Mouse (Mus musculus) kidney, adult 2 months (tissue): ENCODE results near the gene Cct5. TPM values are rescaled to one million over a fixed set of nuclear protein-coding genes. Genes with fewer than 3 reads are reported as not detected.
A peak's percentile ranks its signal among the peaks of the same experiment; 100 is the strongest.

Source experiments
- DNase-seq: peaks from one replicate; pipeline ENCODE4 v3.0.0; 2021
- H3K27ac ChIP-seq: fragments of 200-500 bp; 2 replicates; pipeline ENCODE4 v1.5.1; 2012; ENCODE audit warnings: low read depth, low read length, control low read depth, inconsistent platforms; ENCODE audit not compliant: insufficient read depth
- H3K27me3 ChIP-seq: fragments of 200-500 bp; replicated peaks from 2 replicates; pipeline ENCODE4 v1.6.1; 2012; ENCODE audit warnings: mild to moderate bottlenecking, moderate library complexity, low read length, inconsistent platforms; ENCODE audit not compliant: control insufficient read depth, insufficient read depth
- H3K36me3 ChIP-seq: fragments of 200-500 bp; 2 replicates; pipeline ENCODE4 v1.6.1; 2012; ENCODE audit warnings: mild to moderate bottlenecking, moderate library complexity, low read length, inconsistent platforms; ENCODE audit not compliant: control insufficient read depth, insufficient read depth
- H3K4me1 ChIP-seq: fragments of 200-500 bp; 2 replicates; pipeline ENCODE4 v1.6.1; 2011; ENCODE audit warnings: low read length; ENCODE audit not compliant: control insufficient read depth, insufficient read depth
- H3K4me3 ChIP-seq: fragments of 200-500 bp; 2 replicates; pipeline ENCODE4 v1.5.1; 2011; ENCODE audit warnings: mild to moderate bottlenecking, low read depth, low read length, control low read depth; ENCODE audit not compliant: insufficient read depth
- CTCF ChIP-seq: fragments of 200-500 bp; conservative IDR thresholded peaks from 2 replicates; pipeline ENCODE4 v1.5.1; 2011; ENCODE audit warnings: low read depth, mild to moderate bottlenecking, control low read depth, low read length, moderate library complexity, mixed read lengths; ENCODE audit not compliant: insufficient read depth, insufficient read length
- POLR2A ChIP-seq: fragments of 200-500 bp; IDR thresholded peaks from one replicate; pipeline ENCODE4 v1.6.1; 2011; ENCODE audit warnings: low read depth, low read length, control low read depth
- WGBS: fragments of 180-500 bp; shearing (Covaris S2); methylation state at CpG from one replicate; pipeline ENCODE4 v1.1.7; 2018; 5-methylcytosine and 5-hydroxymethylcytosine counted together
- polyA plus RNA-seq: library from polyadenylated mRNA; depleted of rRNA; stranded (reverse); fragments of >200 nt; gene quantifications from 2 replicates; pipeline ENCODE4 v1.2.3, GENCODE M21; 2012

Cct5 gene
- polyA plus RNA-seq, 1 experiment = 102 TPM

DNA sequence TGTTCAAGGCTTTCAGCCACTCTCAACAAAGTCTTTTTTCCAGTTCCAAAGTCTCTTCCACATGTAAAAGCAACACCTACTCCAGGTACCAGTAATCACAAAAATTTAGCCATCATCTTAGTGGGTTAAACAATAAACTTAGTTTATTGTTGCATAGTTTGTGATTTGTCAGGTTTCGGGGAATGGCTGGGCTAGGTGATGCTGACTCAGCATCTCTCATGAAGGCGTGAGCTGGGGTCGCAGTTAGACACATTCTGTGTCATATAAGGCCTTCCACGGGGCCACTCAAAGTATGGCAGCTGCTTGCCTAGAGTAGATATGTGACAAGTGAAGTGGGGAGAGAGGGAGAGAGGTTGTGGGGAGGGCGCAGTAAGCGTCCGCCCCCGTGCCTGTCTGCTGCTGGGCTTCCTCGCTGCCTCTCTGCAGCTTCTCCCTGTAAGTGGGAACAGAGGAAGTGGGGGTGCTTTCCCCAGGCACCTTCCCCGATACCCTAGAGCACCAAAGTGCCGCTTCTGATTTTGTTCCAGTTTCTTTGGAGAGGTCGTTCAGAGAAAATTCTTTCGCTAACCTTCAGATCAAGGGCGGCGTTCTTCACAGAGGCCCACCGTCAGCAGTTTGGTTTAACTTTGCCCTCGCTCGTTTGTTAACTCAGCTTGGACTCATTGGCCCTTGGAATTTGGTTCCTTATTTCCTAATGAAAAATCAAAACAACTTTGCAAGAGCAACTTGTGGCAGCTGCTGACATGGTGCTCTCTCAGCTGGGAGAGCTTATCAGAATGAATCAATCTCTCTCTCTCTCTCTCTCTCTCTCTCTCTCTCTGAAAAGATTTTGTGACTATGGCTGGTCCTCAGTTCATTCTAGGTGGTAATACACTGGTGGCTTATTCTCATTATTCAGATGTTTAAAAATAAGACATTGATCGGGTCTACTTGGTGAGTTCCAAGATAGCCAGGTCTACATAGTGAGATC is 37.7 kb downstream of the Cct5 start:
- H3K27me3 ChIP-seq = no peaks in the 10 kb centered on the region
- 34% methylated on average over 19 of the region's 19 CpGs for WGBS
- no peak overlapping the region for H3K4me3 ChIP-seq
- TF ChIP-seq POLR2A = no peak
- TF ChIP-seq CTCF = no peak
- H3K4me1 ChIP-seq = peaks cover 13% of the 10 kb centered on the region; the same call in 1 of the 2 replicates
- H3K27ac ChIP-seq = peak overlapping the region; percentile 99
- peak; percentile 94 for DNase-seq
- no peaks in the 10 kb centered on the region for H3K36me3 ChIP-seq

DNA sequence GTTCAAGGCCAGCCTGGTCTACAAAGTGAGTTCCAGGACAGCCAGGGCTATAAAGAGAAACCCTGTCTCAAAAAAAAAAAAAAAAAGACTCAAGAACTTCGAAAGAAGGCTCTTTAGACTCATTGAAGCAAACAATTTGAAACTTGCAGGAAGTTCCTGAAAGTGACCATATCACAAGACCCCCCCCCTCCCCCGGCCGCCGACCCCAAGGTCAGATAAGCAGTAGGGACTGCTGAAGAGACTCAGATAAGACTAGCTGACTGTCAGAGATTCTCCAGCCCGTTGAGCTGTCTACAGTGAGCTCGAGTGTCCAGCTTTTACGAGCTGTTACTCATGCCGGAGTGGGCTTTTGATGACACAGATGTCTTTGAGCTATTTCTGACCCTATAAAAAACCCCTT is 38.8 kb downstream of the Cct5 start:
- H3K4me1 ChIP-seq = peaks cover 13% of the 10 kb centered on the region; the same call in 1 of the 2 replicates
- WGBS = 68% methylated on average over 8 of the region's 8 CpGs
- no peak overlapping the region for H3K4me3 ChIP-seq
- H3K27me3 ChIP-seq = no peaks in the 10 kb centered on the region
- H3K27ac ChIP-seq = peak overlapping the region; percentile 96
- no peak for TF ChIP-seq CTCF
- no peak for TF ChIP-seq POLR2A
- H3K36me3 ChIP-seq = no peaks in the 10 kb centered on the region
- no peak for DNase-seq

DNA sequence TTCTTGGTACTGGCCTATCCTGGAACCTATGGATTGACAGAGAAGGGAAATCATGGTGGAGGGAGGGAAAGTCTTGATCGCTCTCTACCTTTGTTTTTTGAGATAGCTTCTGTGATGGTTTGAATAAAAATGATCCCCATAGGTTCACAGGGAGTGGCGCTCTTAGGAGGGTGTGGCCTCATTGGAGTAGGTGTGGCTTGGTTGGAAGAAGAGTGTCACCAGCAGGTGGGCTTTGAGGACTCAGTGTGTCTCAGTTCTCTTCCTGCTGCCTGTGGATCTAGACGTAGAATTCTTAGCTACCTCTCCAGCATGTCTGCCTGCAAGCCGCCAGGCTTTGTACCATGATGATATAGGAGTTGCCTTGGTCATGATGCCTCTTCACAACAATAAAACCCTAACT is 39.6 kb downstream of the Cct5 start:
- no peak overlapping the region for H3K4me3 ChIP-seq
- no peak overlapping the region for H3K27ac ChIP-seq
- 97% methylated on average over 4 of the region's 4 CpGs for WGBS
- DNase-seq = no peak
- H3K27me3 ChIP-seq = no peaks in the 10 kb centered on the region
- TF ChIP-seq CTCF (no peak), POLR2A (no peak)
- no peaks in the 10 kb centered on the region for H3K36me3 ChIP-seq
- H3K4me1 ChIP-seq = peaks cover 13% of the 10 kb centered on the region; the same call in 1 of the 2 replicates

DNA sequence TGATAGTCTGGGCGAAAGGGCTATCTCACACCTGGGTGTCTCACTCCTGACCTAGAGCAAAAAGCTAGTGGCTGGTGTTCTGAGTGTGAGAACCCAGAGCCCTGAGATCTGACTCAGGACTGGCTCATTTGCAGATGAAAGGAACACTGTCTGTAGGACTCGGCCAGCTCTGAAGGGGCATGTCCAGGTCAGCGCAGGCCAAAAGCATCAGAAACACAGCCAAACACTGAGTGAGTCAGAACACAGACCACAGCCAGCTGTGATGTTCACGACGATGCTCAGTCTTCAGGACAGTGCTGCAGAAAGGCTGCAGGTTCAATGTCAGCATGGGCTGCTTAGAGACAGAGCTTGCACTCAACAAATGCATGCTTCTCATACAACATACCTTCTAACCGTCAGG is 40.2 kb downstream of the Cct5 start:
- DNase-seq = no peak
- Histone ChIP-seq H3K27ac (no peak overlapping the region), H3K4me1 (peaks cover 13% of the 10 kb centered on the region; the same call in 1 of the 2 replicates), H3K4me3 (no peak overlapping the region), H3K27me3 (no peaks in the 10 kb centered on the region), H3K36me3 (no peaks in the 10 kb centered on the region)
- WGBS = 79% methylated on average over 6 of the region's 6 CpGs
- TF ChIP-seq CTCF (no peak), POLR2A (no peak)

DNA sequence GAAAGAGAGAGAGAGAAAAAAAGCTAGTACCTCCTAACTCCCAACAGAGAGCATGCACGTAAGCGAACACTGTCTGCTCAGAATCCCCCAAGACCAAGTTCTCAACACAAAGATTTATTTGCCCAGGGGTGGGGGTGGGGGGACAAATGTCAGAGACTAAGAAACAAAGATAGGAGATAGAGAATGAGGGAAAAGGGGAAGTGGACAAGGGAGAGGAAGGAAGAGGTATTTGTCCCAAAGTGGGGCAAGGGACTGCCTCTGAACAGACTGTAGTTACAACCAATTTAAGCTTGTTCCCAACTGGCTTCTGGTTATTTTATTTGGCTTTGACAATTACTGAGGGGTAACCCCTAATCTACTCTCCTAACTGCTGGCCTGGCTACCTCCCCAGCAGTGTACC is 46.7 kb downstream of the Cct5 start:
- H3K4me1 ChIP-seq = no peaks in the 10 kb centered on the region
- H3K4me3 ChIP-seq = no peak overlapping the region
- no peaks in the 10 kb centered on the region for H3K36me3 ChIP-seq
- no peak for DNase-seq
- no peaks in the 10 kb centered on the region for H3K27me3 ChIP-seq
- WGBS = 96% methylated on average over 2 of the region's 2 CpGs
- no peak for TF ChIP-seq CTCF
- no peak for TF ChIP-seq POLR2A
- H3K27ac ChIP-seq = no peak overlapping the region

DNA sequence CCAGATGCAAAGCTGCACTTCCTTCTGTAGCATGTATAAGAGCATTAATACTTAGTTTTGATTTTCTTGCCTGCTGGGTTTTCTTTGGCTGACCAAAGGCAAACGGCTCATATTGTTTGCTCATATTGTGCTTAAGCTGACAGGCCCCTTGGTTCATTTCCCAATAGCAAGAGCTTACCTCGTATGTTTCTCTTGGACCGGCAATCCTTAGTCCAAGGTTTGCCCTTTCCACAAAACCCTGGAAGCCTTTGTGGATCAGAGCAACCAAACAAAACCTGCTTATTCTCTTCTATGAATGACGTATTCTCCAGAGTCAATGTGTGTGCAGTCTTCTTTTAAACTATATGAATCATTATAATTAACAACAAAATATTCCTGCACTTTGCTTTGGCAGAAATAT is 51.2 kb downstream of the Cct5 start:
- DNase-seq = no peak
- WGBS = 63% methylated on average over 4 of the region's 4 CpGs
- no peaks in the 10 kb centered on the region for H3K27me3 ChIP-seq
- no peaks in the 10 kb centered on the region for H3K36me3 ChIP-seq
- no peak overlapping the region for H3K27ac ChIP-seq
- H3K4me3 ChIP-seq = no peak overlapping the region
- H3K4me1 ChIP-seq = peaks cover 5% of the 10 kb centered on the region; the same call in 1 of the 2 replicates
- TF ChIP-seq POLR2A (no peak), CTCF (no peak)

- TF ChIP-seq CTCF (no peak), POLR2A (no peak)
Measured at GRCm38 (mm10) chr15:31547421-31547820, 54.2 kb downstream of the Cct5 start.

More at GRCm38 (mm10) chr15:31547421-31547820, 54.2 kb downstream of the Cct5 start:
- no peak for DNase-seq
- Histone ChIP-seq H3K27ac (no peak overlapping the region), H3K36me3 (no peaks in the 10 kb centered on the region), H3K27me3 (no peaks in the 10 kb centered on the region), H3K4me3 (no peak overlapping the region), H3K4me1 (peaks cover 17% of the 10 kb centered on the region)
- WGBS = 70% methylated on average over 5 of the region's 5 CpGs
